Mouse (Mus musculus) lung, postnatal 0 days (tissue): ENCODE data around the gene Hint2. TPM values are rescaled to one million over a fixed set of nuclear protein-coding genes. Genes with fewer than 3 reads are reported as not detected.

Source experiments
- ATAC-seq: fragments of 200-750 bp; cut with Nextera tagmentation; 2 replicates; pipeline ENCODE4 v1.8.0; 2017; ENCODE audit warnings: moderate library complexity
- DNase-seq: peaks from one replicate; pipeline ENCODE4 v3.0.0-alpha.2; 2016; ENCODE audit warnings: low spot score
- H3K27ac ChIP-seq: fragments of 300-500 bp; sonication (generic); 2 replicates; pipeline ENCODE4 v1.5.1; 2014; ENCODE audit warnings: antibody characterized with exemption, mild to moderate bottlenecking, low read length, mixed read lengths
- H3K27me3 ChIP-seq: fragments of 300-500 bp; sonication (generic); replicated peaks from 2 replicates; pipeline ENCODE4 v1.6.1; 2014; ENCODE audit warnings: low read length, mixed read lengths; ENCODE audit not compliant: insufficient read depth
- H3K36me3 ChIP-seq: fragments of 300-500 bp; sonication (generic); 2 replicates; pipeline ENCODE4 v1.6.1; 2014; ENCODE audit warnings: low read length, mixed read lengths; ENCODE audit not compliant: insufficient read depth
- H3K4me1 ChIP-seq: fragments of 300-500 bp; sonication (generic); 2 replicates; pipeline ENCODE4 v1.6.1; 2014; ENCODE audit warnings: antibody characterized with exemption, low read depth, low read length, mixed read lengths; ENCODE audit not compliant: insufficient read depth
- H3K4me2 ChIP-seq: fragments of 300-500 bp; sonication (generic); replicated peaks from 2 replicates; pipeline ENCODE4 v1.6.1; 2014; ENCODE audit warnings: low read depth, mild to moderate bottlenecking, low read length, moderate library complexity, mixed read lengths
- H3K4me3 ChIP-seq: fragments of 300-500 bp; sonication (generic); 2 replicates; pipeline ENCODE4 v1.5.1; 2014; ENCODE audit warnings: low read depth, low read length
- H3K9ac ChIP-seq: fragments of 300-500 bp; sonication (generic); replicated peaks from 2 replicates; pipeline ENCODE4 v1.6.1; 2014; ENCODE audit warnings: low read depth, mild to moderate bottlenecking
- H3K9me3 ChIP-seq: fragments of 300-500 bp; sonication (generic); 2 replicates; pipeline ENCODE4 v1.6.1; 2016; ENCODE audit warnings: low read length, mixed read lengths
- CTCF ChIP-seq: IDR thresholded peaks from 2 replicates; pipeline ENCODE4 v1.5.1; 2016; ENCODE audit warnings: antibody characterized with exemption, mild to moderate bottlenecking
- EP300 ChIP-seq: IDR thresholded peaks from 2 replicates; pipeline ENCODE4 v1.6.1; 2016; ENCODE audit warnings: antibody characterized with exemption, mild to moderate bottlenecking, control low read depth
- WGBS: fragments of 180-500 bp; shearing (Covaris S2); extraction: QIAGEN DNeasy Blood & Tissue Kit; methylation state at CpG from one replicate; pipeline ENCODE4 v1.1.7; 2014; 5-methylcytosine and 5-hydroxymethylcytosine counted together
- polyA plus RNA-seq: library from polyadenylated mRNA; unstranded; fragments of >200 nt; fragmentation: Nextera tagmentation; extraction: Ambion mirVana; gene quantifications from 2 replicates; pipeline ENCODE4 v1.2.1, GENCODE M21; 2015

Hint2 gene
- polyA plus RNA-seq, 1 experiment from 2014 or later, result 132 TPM

GRCm38 (mm10) chr4:43668782-43669427 is 12.6 kb upstream of the Hint2 start, which contains the start of the genes Tmem8b and Fam221b:
Gene Tmem8b (plus strand): TSS chr4:43668971.
Gene Fam221b (minus strand): TSS chr4:43669145.
- Histone ChIP-seq H3K4me2 (peak within 1 kb of the TSS; percentile 84), H3K4me3 (peak within 1 kb of the TSS; percentile 83), H3K4me1 (peaks cover 6% of the 10 kb centered on the region), H3K36me3 (no peaks in the 10 kb centered on the region), H3K27ac (peak within 1 kb of the TSS; percentile 85), H3K9me3 (no peaks in the 10 kb centered on the region), H3K27me3 (0 out of 2 replicates have a peak, but pooled peaks cover 4% of the 10 kb centered on the region), H3K9ac (peak within 1 kb of the TSS; percentile 87)
- WGBS, result 2% methylated on average over 28 of the region's 41 CpGs
- TF ChIP-seq CTCF (no peak), EP300 (no peak)
- ATAC-seq, result peak; percentile 95
- peak; percentile 94 for DNase-seq

- no peak overlapping the region for H3K4me2 ChIP-seq
- H3K4me3 ChIP-seq, result no peak overlapping the region
- no peak overlapping the region for H3K9ac ChIP-seq
- peak; percentile 62 for DNase-seq
- H3K36me3 ChIP-seq, result no peaks in the 10 kb centered on the region
- WGBS, result 20% methylated on average over 4 of the region's 4 CpGs
- H3K9me3 ChIP-seq, result no peaks in the 10 kb centered on the region
- TF ChIP-seq EP300 (no peak), CTCF (peak; percentile 72)
- peaks cover 6% of the 10 kb centered on the region for H3K4me1 ChIP-seq
- no peak for ATAC-seq
- H3K27me3 ChIP-seq, result 0 out of 2 replicates have a peak, but pooled peaks cover 10% of the 10 kb centered on the region
- H3K27ac ChIP-seq, result no peak overlapping the region
Observed at GRCm38 (mm10) chr4:43666412-43666811, 10.1 kb upstream of the Hint2 start.

DNA sequence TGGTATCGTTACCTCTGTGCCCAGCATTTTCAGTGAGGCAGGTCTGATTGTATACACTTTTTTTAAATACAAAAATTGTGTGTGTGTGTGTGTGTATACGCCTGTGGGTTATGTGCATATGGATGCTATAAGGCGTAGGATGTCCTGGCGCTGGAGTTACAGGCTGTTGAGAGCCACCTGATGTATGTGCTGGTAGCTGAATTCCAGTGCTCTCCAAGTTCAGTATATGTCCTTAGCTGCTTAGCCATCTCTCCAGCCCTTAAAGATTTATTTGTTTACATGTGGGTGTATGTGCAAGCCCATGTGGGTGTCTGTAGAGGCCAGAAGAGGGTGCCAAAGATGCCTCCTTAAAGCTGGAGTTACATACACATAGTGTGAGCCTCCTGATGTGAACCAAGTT is 880 bp upstream of the Hint2 start:
- H3K4me2 ChIP-seq, result peak overlapping the region; percentile 83; the same call in 1 of the 2 replicates
- ATAC-seq (no peak), DNase-seq (no peak)
- H3K27ac ChIP-seq, result no peak overlapping the region
- no peaks in the 10 kb centered on the region for H3K27me3 ChIP-seq
- peak overlapping the region; percentile 61; the same call in 1 of the 2 replicates for H3K4me3 ChIP-seq
- H3K4me1 ChIP-seq, result peaks cover 5% of the 10 kb centered on the region; the same call in 1 of the 2 replicates
- 58% methylated on average over 4 of the region's 4 CpGs for WGBS
- no peak overlapping the region for H3K9ac ChIP-seq
- no peak for TF ChIP-seq CTCF
- TF ChIP-seq EP300, result no peak
- no peaks in the 10 kb centered on the region for H3K9me3 ChIP-seq
- no peaks in the 10 kb centered on the region for H3K36me3 ChIP-seq

DNA sequence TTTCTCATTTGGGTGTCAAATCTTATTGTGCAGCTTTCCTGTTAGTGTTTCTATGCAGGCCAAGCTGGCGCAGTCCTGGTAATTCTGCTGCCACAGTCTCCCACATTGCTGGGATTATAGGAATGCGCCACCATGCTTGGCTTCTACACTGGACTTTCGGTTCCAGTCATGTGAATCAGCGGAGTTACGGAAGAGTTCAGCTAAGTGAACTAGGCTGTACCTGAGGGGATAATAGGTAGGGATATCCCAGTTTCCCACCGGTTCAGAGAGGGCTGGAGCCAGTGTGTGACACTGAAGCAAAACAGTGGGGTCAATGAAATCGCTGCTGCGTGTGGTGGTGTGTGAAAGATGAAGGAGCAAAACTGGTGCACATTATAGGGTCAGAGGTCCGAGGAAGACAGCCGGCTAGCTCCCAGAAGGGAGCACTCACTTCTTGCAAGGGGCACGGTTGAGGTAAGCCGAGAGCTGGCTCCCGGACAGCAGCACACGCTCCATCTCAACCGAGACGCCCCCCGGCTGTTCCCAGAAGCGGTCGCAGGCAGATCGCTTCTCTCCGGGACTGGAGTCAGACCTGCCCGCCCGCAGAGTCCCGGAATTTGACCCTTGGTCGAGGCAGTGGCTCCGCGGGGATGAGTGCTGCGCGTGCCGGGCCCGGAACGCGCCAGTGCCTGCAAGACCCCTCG is 469 bp downstream of the Hint2 start:
- H3K36me3 ChIP-seq, result no peaks in the 10 kb centered on the region
- TF ChIP-seq CTCF (no peak; the same call in 1 of the 2 replicates), EP300 (no peak)
- peak overlapping the region; percentile 66 for H3K9ac ChIP-seq
- H3K27ac ChIP-seq, result peak overlapping the region; percentile 86
- H3K4me1 ChIP-seq, result peaks cover 5% of the 10 kb centered on the region; the same call in 1 of the 2 replicates
- DNase-seq (no peak), ATAC-seq (peak; percentile 16)
- peak overlapping the region; percentile 83 for H3K4me2 ChIP-seq
- no peaks in the 10 kb centered on the region for H3K27me3 ChIP-seq
- WGBS, result 11% methylated on average over 23 of the region's 34 CpGs
- H3K9me3 ChIP-seq, result no peaks in the 10 kb centered on the region
- H3K4me3 ChIP-seq, result peak overlapping the region; percentile 61

DNA sequence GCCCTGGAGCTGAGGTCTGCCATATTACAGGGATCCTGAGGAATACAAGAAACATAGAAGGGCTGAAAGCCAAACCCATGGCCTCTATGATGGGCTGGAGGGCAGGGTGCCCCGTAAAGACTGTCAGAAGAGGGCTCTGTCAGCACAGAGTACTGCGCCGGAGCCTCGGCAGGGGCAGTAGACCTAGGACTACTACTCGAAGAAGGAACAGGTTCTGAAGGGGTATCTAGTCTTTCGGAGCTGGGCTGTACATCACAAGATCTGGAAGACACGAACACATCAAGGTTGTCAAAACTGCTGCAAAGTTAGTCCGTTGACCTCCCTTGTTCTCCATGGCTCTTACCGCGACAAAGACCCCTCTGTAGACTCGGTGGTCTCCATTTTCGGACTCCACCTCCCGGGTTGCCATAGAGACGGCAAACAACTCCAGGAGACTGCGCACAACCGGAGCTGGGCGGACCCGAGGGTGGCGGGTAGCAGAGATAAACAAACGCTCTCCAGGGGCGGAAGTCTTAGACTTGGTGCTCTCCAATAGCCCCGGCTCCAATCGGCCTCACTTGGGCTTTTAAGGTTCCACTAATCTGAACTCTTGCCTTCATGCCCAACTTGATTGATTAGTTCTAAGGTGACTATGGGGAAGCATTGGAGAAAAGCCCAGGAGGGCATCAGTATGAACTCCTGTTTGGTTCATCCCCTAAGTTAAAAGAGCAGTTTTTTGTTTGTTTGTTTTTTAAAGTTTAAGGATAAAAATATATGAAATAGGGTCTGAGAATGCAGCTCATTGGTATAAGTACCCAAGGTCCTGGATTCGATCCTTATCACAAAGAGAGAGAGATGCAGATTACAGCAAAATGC is 2.9 kb downstream of the Hint2 start, which contains the start of gene Spag8:
Gene Spag8, minus strand, starts transcription at position 434 of the 855 bp plus-strand sequence.
- TF ChIP-seq CTCF, result 0 out of 2 replicates have a peak, but pooled peaks have one; percentile 11
- TF ChIP-seq EP300, result no peak
- 9% methylated on average over 24 of the region's 24 CpGs for WGBS

More for the DNA sequence above, 2.9 kb downstream of the Hint2 start, which contains the start of gene Spag8:
- ATAC-seq, result 0 out of 2 replicates have a peak, but pooled peaks have one; percentile 19
- H3K27me3 ChIP-seq, result no peaks in the 10 kb centered on the region
- no peak within 1 kb of the TSS for H3K9ac ChIP-seq
- DNase-seq, result peak; percentile 78
- peak within 1 kb of the TSS; percentile 23; the same call in 1 of the 2 replicates for H3K4me3 ChIP-seq
- no peaks in the 10 kb centered on the region for H3K36me3 ChIP-seq
- H3K9me3 ChIP-seq, result no peaks in the 10 kb centered on the region; the same call in 1 of the 2 replicates
- peak within 1 kb of the TSS; percentile 51 for H3K4me2 ChIP-seq
- no peak within 1 kb of the TSS for H3K27ac ChIP-seq
- H3K4me1 ChIP-seq, result peaks cover 5% of the 10 kb centered on the region; the same call in 1 of the 2 replicates
